Mouse (Mus musculus): ENCODE data around the gene Zfp52.

DNA sequence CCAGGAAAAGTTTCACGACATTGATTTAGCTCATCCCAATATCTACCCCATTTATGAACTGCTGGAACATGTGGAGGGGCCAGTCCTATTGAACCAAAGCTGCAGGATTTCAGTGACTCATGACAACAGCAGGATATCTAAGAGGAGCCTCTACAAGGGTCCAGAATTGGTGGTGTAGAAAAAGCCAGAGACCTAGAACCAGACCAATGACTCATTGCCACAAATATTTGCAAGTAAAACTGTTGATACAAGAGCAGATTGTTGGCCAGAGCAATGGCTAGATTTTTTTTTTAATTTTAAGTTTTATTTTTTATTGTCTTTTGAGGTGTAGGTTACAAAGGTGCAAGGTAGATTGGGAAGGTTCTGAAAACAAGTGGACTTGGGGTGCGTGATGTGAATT is 50.2 kb downstream of the Zfp52 start:
- TF ChIP-seq POLR2A (IDR thresholded peaks at IDR 0.05; ENCODE audit: borderline replicate concordance, control insufficient read depth, low read depth, low read length) (no peak), CTCF (IDR thresholded peaks at IDR 0.05; ENCODE audit: control insufficient read depth, insufficient read depth, low read length) (no peak)

Data from bone marrow, adult 2 months (tissue).